Comparison of ENCODE assay signal across 26 mouse cellular contexts in the genomic region with DNA sequence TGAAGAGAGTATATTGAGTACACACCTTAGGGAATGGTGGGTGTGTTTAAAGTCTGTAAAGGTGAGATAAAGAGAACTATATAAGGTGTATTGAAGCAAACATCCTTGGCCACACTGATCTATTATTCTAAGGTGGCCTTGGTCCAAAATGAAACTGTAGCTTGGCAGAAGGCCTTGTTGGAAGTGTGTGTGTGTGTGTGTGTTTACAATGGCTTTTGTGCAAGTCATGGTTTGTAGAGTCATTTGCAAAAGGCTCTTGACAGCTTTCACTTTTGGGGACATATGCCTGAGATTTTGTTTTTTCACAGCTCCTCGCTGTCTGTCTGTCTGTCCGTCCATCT. TPM values are rescaled to one million over a fixed set of nuclear protein-coding genes. Genes with fewer than 3 reads are reported as not detected.
DNase-seq lines count a peak whose midpoint lies in the region; ATAC-seq and TF ChIP-seq lines count a peak whose summit lies in the region.
"Had no signal": no experiment of that assay in that cellular context is flagged by ENCODE, and none has a peak within 500 bp of the region (broad histone marks: within the 10 kb centered on the region; RNA-seq: fewer than 3 reads in every experiment).

No protein-coding gene starts in this region.

- no peak for TF ChIP-seq POLR2A in liver, adult 2 months (IDR thresholded peaks at IDR 0.05; ENCODE audit: extremely low read depth, insufficient read depth, low read length)

- no peak for TF ChIP-seq EP300 in stomach, postnatal 0 days (optimal IDR thresholded peaks at IDR 0.05)

- H3K4me3 ChIP-seq in liver, adult 2 months (ENCODE audit: insufficient read depth, low read depth, low read length): no peak overlapping the region
- H3K4me3 ChIP-seq in liver, embryonic 12.5 days: no peak overlapping the region
- no peak overlapping the region for H3K4me3 ChIP-seq in stomach, postnatal 0 days (ENCODE audit: low read depth, low read length)
- H3K4me3 ChIP-seq: embryonic facial prominence, embryonic 10.5 days; heart, embryonic 10.5 days; hindbrain, embryonic 12.5 days had no signal

- H3K4me1 ChIP-seq in liver, adult 2 months (ENCODE audit: control insufficient read depth, insufficient read depth, low read length): no peaks in the 10 kb centered on the region
- H3K4me1 ChIP-seq in liver, embryonic 12.5 days: no peaks in the 10 kb centered on the region
- no peaks in the 10 kb centered on the region for H3K4me1 ChIP-seq in stomach, postnatal 0 days (replicated peaks; ENCODE audit: control insufficient read depth, insufficient read depth)
- H3K4me1 ChIP-seq: embryonic facial prominence, embryonic 10.5 days; heart, embryonic 10.5 days; hindbrain, embryonic 12.5 days had no signal

- no peak for ATAC-seq in liver, embryonic 12.5 days
- peak; percentile 43; the same call in 1 of the 2 replicates for ATAC-seq in stomach, postnatal 0 days (ENCODE audit: low FRiP score, low TSS enrichment)
- ATAC-seq: activated CD4-positive, CD25-positive, alpha-beta regulatory T cell, adult 4 months; hindbrain, embryonic 16.5 days; inflammation-experienced regulatory T-cells, adult 6 months; Patski had no signal

- H3K27ac ChIP-seq in liver, adult 2 months (replicated peaks; ENCODE audit: insufficient read depth, low read depth, low read length): no peak overlapping the region
- no peak overlapping the region for H3K27ac ChIP-seq in liver, embryonic 12.5 days
- no peak overlapping the region for H3K27ac ChIP-seq in stomach, postnatal 0 days (replicated peaks)
- H3K27ac ChIP-seq: embryonic facial prominence, embryonic 10.5 days; heart, embryonic 10.5 days; hindbrain, embryonic 12.5 days had no signal

- peak; percentile 27 for DNase-seq in adrenal gland, postnatal 10 days
- DNase-seq in adrenal gland, postnatal 4 days (ENCODE audit: low spot score in 2 of 2): no peak
- peak; percentile 6 for DNase-seq in liver, adult 2 months (ENCODE audit: extremely low read depth, low read depth, low spot score)
- DNase-seq in lung, postnatal 36 days: peak; percentile 56
- DNase-seq in lung, adult 18-20 months: no peak
- DNase-seq in stomach, postnatal 0 days (ENCODE audit: low spot score): no peak
- no peak for DNase-seq in embryo, embryonic 11 days
- DNase-seq: adrenal gland, adult 2 months; adrenal gland, postnatal 36 days; cerebellum, adult 18-20 months; cerebellum, adult 9-11 months; cerebellum, postnatal 36 days; gastrocnemius, postnatal 10 days; heart, adult 18-20 months; heart, postnatal 10 days; heart, postnatal 4 days had no signal

- 86% methylated on average over 2 of the region's 2 CpGs for WGBS in liver, adult 2 months
- 83% methylated on average over 2 of the region's 2 CpGs for WGBS in liver, embryonic 12.5 days (ENCODE audit: insufficient replicate concordance)
- 77% methylated on average over 2 of the region's 2 CpGs for WGBS in stomach, postnatal 0 days

- H3K4me2 ChIP-seq in liver, embryonic 12.5 days: no peak overlapping the region
- no peak overlapping the region for H3K4me2 ChIP-seq in stomach, postnatal 0 days (replicated peaks; ENCODE audit: low read depth)
- H3K4me2 ChIP-seq: hindbrain, embryonic 12.5 days had no signal

- no peaks in the 10 kb centered on the region for H3K27me3 ChIP-seq in liver, adult 2 months (ENCODE audit: control insufficient read depth, insufficient read depth, low read length)
- H3K27me3 ChIP-seq in liver, embryonic 12.5 days (replicated peaks): no peaks in the 10 kb centered on the region
- H3K27me3 ChIP-seq in stomach, postnatal 0 days (ENCODE audit: control insufficient read depth, insufficient read depth, low read length): no peaks in the 10 kb centered on the region
- H3K27me3 ChIP-seq: hindbrain, embryonic 12.5 days; Patski had no signal

- no peak overlapping the region for H3K9ac ChIP-seq in liver, adult 2 months (ENCODE audit: low read depth, low read length)
- no peak overlapping the region for H3K9ac ChIP-seq in liver, embryonic 12.5 days
- no peak overlapping the region for H3K9ac ChIP-seq in stomach, postnatal 0 days (ENCODE audit: low read length)
- H3K9ac ChIP-seq: hindbrain, embryonic 12.5 days had no signal

- H3K79me2 ChIP-seq in liver, adult 2 months (ENCODE audit: control insufficient read depth, insufficient read depth, low read length): no peaks in the 10 kb centered on the region

- TF ChIP-seq CTCF in liver, adult 2 months (IDR thresholded peaks at IDR 0.05; ENCODE audit: low read depth, low read length): no peak
- TF ChIP-seq CTCF in stomach, postnatal 0 days (IDR thresholded peaks at IDR 0.05; ENCODE audit: low read depth): no peak

- no peaks in the 10 kb centered on the region for H3K36me3 ChIP-seq in liver, adult 2 months (ENCODE audit: control insufficient read depth, insufficient read depth, low read length)
- H3K36me3 ChIP-seq in liver, embryonic 12.5 days: no peaks in the 10 kb centered on the region
- no peaks in the 10 kb centered on the region for H3K36me3 ChIP-seq in stomach, postnatal 0 days (ENCODE audit: control insufficient read depth, insufficient read depth, low read length)
- H3K36me3 ChIP-seq: embryonic facial prominence, embryonic 10.5 days; heart, embryonic 10.5 days; hindbrain, embryonic 12.5 days had no signal

- no peaks in the 10 kb centered on the region for H3K9me3 ChIP-seq in liver, embryonic 12.5 days (replicated peaks)
- H3K9me3 ChIP-seq in stomach, postnatal 0 days (ENCODE audit: control insufficient read depth, low read length): no peaks in the 10 kb centered on the region
- H3K9me3 ChIP-seq: embryonic facial prominence, embryonic 10.5 days; heart, embryonic 10.5 days; hindbrain, embryonic 12.5 days had no signal

RNA-seq across cellular contexts. Expression of a gene that starts 24.5 kb away (rescaled TPM):
- 1 to 10 TPM; 2.0 to 2.8 TPM for total RNA-seq in adrenal gland, postnatal 10 days (2021)
- total RNA-seq in adrenal gland, postnatal 4 days (2021): 1 to 10 TPM; 4.5 to 4.9 TPM
- total RNA-seq in liver, adult 2 months (2014; rRNA removed): 2.4 and 2.8 TPM in 2 replicates
- polyA plus RNA-seq in liver, adult 2 months (2012; rRNA removed): 0.80 and 1.7 TPM in 2 replicates
- 0.37 and 0.52 TPM in 2 replicates for polyA plus RNA-seq in liver, embryonic 12.5 days (2016; fragmentation: Nextera tagmentation; extraction: Ambion mirVana)
- 2.5 and 2.9 TPM in 2 replicates for polyA plus RNA-seq in stomach, postnatal 0 days (2015; fragmentation: Nextera tagmentation; extraction: Ambion mirVana)
- total RNA-seq: MEL had no signal
- polyA plus RNA-seq: activated CD4-positive, CD25-positive, alpha-beta regulatory T cell, adult 4 months; C2C12; inflammation-experienced regulatory T-cells, adult 6 months had no signal

Comparison
In these comparisons a context has a peak if more than half of its experiments do, and no peak if none do; other contexts are left out.
1. DNase-seq: peak in adrenal gland, postnatal 10 days (single experiment), liver, adult 2 months (single experiment) and lung, postnatal 36 days (single experiment); none in adrenal gland, postnatal 4 days (0 of 2), lung, adult 18-20 months (0 of 2), stomach, postnatal 0 days (single experiment) and embryo, embryonic 11 days (single experiment).